In genomic region chr2:122233341-122233740, GRCm38 (mm10) we compare ENCODE assay signal across 11 mouse cellular contexts. TPM values are rescaled to one million over a fixed set of nuclear protein-coding genes. Genes with fewer than 3 reads are reported as not detected.
A peak's percentile ranks its signal among the peaks of the same experiment; 100 is the strongest.
DNase-seq lines count a peak whose midpoint lies in the region; ATAC-seq lines count a peak whose summit lies in the region.
"Had no signal": no experiment of that assay in that cellular context is flagged by ENCODE, and none has a peak within 500 bp of the region (broad histone marks: within the 10 kb centered on the region; RNA-seq: fewer than 3 reads in every experiment).

No protein-coding gene starts in this region.

- no peaks in the 10 kb centered on the region for H3K27me3 ChIP-seq in hindbrain, embryonic 13.5 days
- no peaks in the 10 kb centered on the region for H3K27me3 ChIP-seq in hindbrain, embryonic 12.5 days
- H3K27me3 ChIP-seq in embryonic facial prominence, embryonic 15.5 days = no peaks in the 10 kb centered on the region
- H3K27me3 ChIP-seq in liver, embryonic 16.5 days (ENCODE audit: control insufficient read depth, insufficient read depth, low read depth, low read length) = no peaks in the 10 kb centered on the region

- peak overlapping the region; percentile 67 for H3K4me2 ChIP-seq in hindbrain, embryonic 13.5 days
- no peak overlapping the region for H3K4me2 ChIP-seq in hindbrain, embryonic 12.5 days (replicated peaks)
- peak overlapping the region; percentile 84; the same call in 1 of the 2 replicates for H3K4me2 ChIP-seq in embryonic facial prominence, embryonic 15.5 days (replicated peaks)
- peak overlapping the region; percentile 88 for H3K4me2 ChIP-seq in liver, embryonic 16.5 days (ENCODE audit: low read depth, low read length)

- H3K27ac ChIP-seq in hindbrain, embryonic 13.5 days = no peak overlapping the region
- no peak overlapping the region for H3K27ac ChIP-seq in hindbrain, embryonic 12.5 days
- no peak overlapping the region for H3K27ac ChIP-seq in embryonic facial prominence, embryonic 15.5 days (replicated peaks)
- H3K27ac ChIP-seq in liver, embryonic 16.5 days (ENCODE audit: low read length) = no peak overlapping the region

- peak; percentile 40 for DNase-seq in ES-CJ7 (ENCODE audit: low read depth, low spot score)
- DNase-seq in frontal cortex, postnatal 14 days (ENCODE audit: low spot score in 2 of 2) = no peak
- no peak for DNase-seq in right cerebral cortex, postnatal 14 days
- DNase-seq: thymus, postnatal 4 days had no signal

- peaks cover 10% of the 10 kb centered on the region for H3K4me1 ChIP-seq in hindbrain, embryonic 13.5 days (replicated peaks)
- H3K4me1 ChIP-seq in hindbrain, embryonic 12.5 days = peaks cover 7% of the 10 kb centered on the region
- peaks cover 11% of the 10 kb centered on the region for H3K4me1 ChIP-seq in embryonic facial prominence, embryonic 15.5 days
- H3K4me1 ChIP-seq in liver, embryonic 16.5 days (ENCODE audit: control insufficient read depth, low read depth, low read length) = peaks cover 25% of the 10 kb centered on the region

- no peak overlapping the region for H3K9ac ChIP-seq in hindbrain, embryonic 13.5 days
- no peak overlapping the region for H3K9ac ChIP-seq in hindbrain, embryonic 12.5 days
- no peak overlapping the region for H3K9ac ChIP-seq in embryonic facial prominence, embryonic 15.5 days
- H3K9ac ChIP-seq in liver, embryonic 16.5 days (ENCODE audit: low read depth, low read length) = no peak overlapping the region

- WGBS in hindbrain, embryonic 13.5 days = 60% methylated on average over 5 of the region's 5 CpGs
- WGBS in hindbrain, embryonic 12.5 days = 59% methylated on average over 5 of the region's 5 CpGs
- WGBS in embryonic facial prominence, embryonic 15.5 days = 49% methylated on average over 5 of the region's 5 CpGs
- 51% methylated on average over 5 of the region's 5 CpGs for WGBS in liver, embryonic 16.5 days (ENCODE audit: insufficient replicate concordance)

- no peaks in the 10 kb centered on the region for H3K9me3 ChIP-seq in hindbrain, embryonic 13.5 days
- H3K9me3 ChIP-seq in hindbrain, embryonic 12.5 days (replicated peaks) = no peaks in the 10 kb centered on the region
- H3K9me3 ChIP-seq in embryonic facial prominence, embryonic 15.5 days (replicated peaks) = no peaks in the 10 kb centered on the region
- H3K9me3 ChIP-seq in liver, embryonic 16.5 days (replicated peaks; ENCODE audit: control insufficient read depth, low read length) = no peaks in the 10 kb centered on the region

- ATAC-seq in hindbrain, embryonic 13.5 days (ENCODE audit: low FRiP score) = no peak
- no peak for ATAC-seq in hindbrain, embryonic 12.5 days (ENCODE audit: low FRiP score)
- no peak for ATAC-seq in embryonic facial prominence, embryonic 15.5 days (ENCODE audit: insufficient number of reproducible peaks, low FRiP score, low TSS enrichment, low read depth)
- no peak for ATAC-seq in liver, embryonic 16.5 days (ENCODE audit: low read depth)
- ATAC-seq in cerebellum, adult (ENCODE audit: insufficient number of reproducible peaks, low FRiP score, low TSS enrichment) = no peak

- H3K36me3 ChIP-seq in hindbrain, embryonic 13.5 days = no peaks in the 10 kb centered on the region
- H3K36me3 ChIP-seq in hindbrain, embryonic 12.5 days = no peaks in the 10 kb centered on the region
- H3K36me3 ChIP-seq in embryonic facial prominence, embryonic 15.5 days = no peaks in the 10 kb centered on the region
- no peaks in the 10 kb centered on the region for H3K36me3 ChIP-seq in liver, embryonic 16.5 days (ENCODE audit: control insufficient read depth, insufficient read depth)

- no peak overlapping the region; the same call in 1 of the 2 replicates for H3K4me3 ChIP-seq in hindbrain, embryonic 13.5 days
- no peak overlapping the region for H3K4me3 ChIP-seq in hindbrain, embryonic 12.5 days
- H3K4me3 ChIP-seq in embryonic facial prominence, embryonic 15.5 days (replicated peaks) = no peak overlapping the region
- no peak overlapping the region for H3K4me3 ChIP-seq in liver, embryonic 16.5 days (ENCODE audit: low read depth, low read length)

RNA-seq across cellular contexts. Expression of gene Sord, which starts 1.2 kb away (rescaled TPM):
- 18.7 and 19.4 TPM in 2 replicates for polyA plus RNA-seq in hindbrain, embryonic 13.5 days (2015; fragmentation: Nextera tagmentation; extraction: Ambion mirVana)
- polyA plus RNA-seq in hindbrain, embryonic 12.5 days (2016; fragmentation: Nextera tagmentation; extraction: Ambion mirVana) = 19.3 and 20.0 TPM in 2 replicates
- 24.1 and 28.7 TPM in 2 replicates for polyA plus RNA-seq in embryonic facial prominence, embryonic 15.5 days (2015; fragmentation: Nextera tagmentation; extraction: Ambion mirVana)
- polyA plus RNA-seq in liver, embryonic 16.5 days (2015; fragmentation: Nextera tagmentation; extraction: Ambion mirVana) = 193 and 196 TPM in 2 replicates

RNA-seq across cellular contexts. Expression of gene Terb2, which starts 47.3 kb away (rescaled TPM):
- not detected in 2 replicates for polyA plus RNA-seq in hindbrain, embryonic 13.5 days (2015; fragmentation: Nextera tagmentation; extraction: Ambion mirVana)
- polyA plus RNA-seq in hindbrain, embryonic 12.5 days (2016; fragmentation: Nextera tagmentation; extraction: Ambion mirVana) = not detected in 2 replicates
- polyA plus RNA-seq in embryonic facial prominence, embryonic 15.5 days (2015; fragmentation: Nextera tagmentation; extraction: Ambion mirVana) = not detected in 2 replicates
- polyA plus RNA-seq in liver, embryonic 16.5 days (2015; fragmentation: Nextera tagmentation; extraction: Ambion mirVana) = not detected in 2 replicates
- polyA plus RNA-seq: adrenal gland, adult 2 months; heart, postnatal 0 days had no signal

RNA-seq across cellular contexts. Expression of gene Patl2, which starts 47.4 kb away (rescaled TPM):
- not detected in 2 replicates for polyA plus RNA-seq in hindbrain, embryonic 13.5 days (2015; fragmentation: Nextera tagmentation; extraction: Ambion mirVana)
- polyA plus RNA-seq in hindbrain, embryonic 12.5 days (2016; fragmentation: Nextera tagmentation; extraction: Ambion mirVana) = not detected in 2 replicates
- 0.08 TPM in 1 of 2 replicates, not detected in the other for polyA plus RNA-seq in embryonic facial prominence, embryonic 15.5 days (2015; fragmentation: Nextera tagmentation; extraction: Ambion mirVana)
- 0.04 and 0.07 TPM in 2 replicates for polyA plus RNA-seq in liver, embryonic 16.5 days (2015; fragmentation: Nextera tagmentation; extraction: Ambion mirVana)
- polyA plus RNA-seq: adrenal gland, adult 2 months had no signal
